Mouse (Mus musculus): ENCODE results near the gene Ap1m2.

- TF ChIP-seq CTCF (IDR thresholded peaks at IDR 0.05; ENCODE audit: borderline replicate concordance, extremely low read depth, insufficient read depth, insufficient read length) (no peak), POLR2A (IDR thresholded peaks at IDR 0.05; ENCODE audit: borderline replicate concordance, extremely low read depth, insufficient read depth, insufficient read length, poor library complexity, severe bottlenecking) (no peak)
Measured at GRCm38 (mm10) chr9:21286753-21287152, 25.4 kb downstream of the Ap1m2 start.

Measured in brain, embryonic 14.5 days (tissue).